Mouse (Mus musculus) ES-E14 (cell line): ENCODE measurements at regions not wholly inside any gene's neighbourhood (a gene's known extent, or its start where the extent isn't known, plus 50 kb on each side); places are given as distances from the start of the nearest gene placed in this dataset.
"Not testable (repeated sequence)": the region's sequence is repeated elsewhere in the genome, so short reads cannot be mapped to it uniquely, and the experiment has no call there.

Experiments
- DNase-seq: peaks from one replicate; pipeline ENCODE4 v3.0.0-alpha.2; 2013; ENCODE audit warnings: low read depth, low spot score
- H3K27ac ChIP-seq: 2 replicates; pipeline ENCODE4 v1.5.1; 2012; ENCODE audit warnings: low read depth, mild to moderate bottlenecking, low read length, moderate library complexity, mixed read lengths; ENCODE audit not compliant: poor library complexity, insufficient read depth, severe bottlenecking
- H3K36me3 ChIP-seq: 2 replicates; pipeline ENCODE4 v1.6.1; 2012; ENCODE audit warnings: mild to moderate bottlenecking, low read length, moderate library complexity, mixed read lengths; ENCODE audit not compliant: control insufficient read depth, poor library complexity, insufficient read depth, severe bottlenecking
- H3K4me1 ChIP-seq, 2 experiments: fragments of 150-350 bp in 1 of 2; sonication (generic) in 1 of 2; 2 replicates each; pipeline ENCODE4 v1.6.1; 2012; ENCODE audit warnings: low read length in 2 of 2, mild to moderate bottlenecking in 1 of 2, mixed read lengths in 1 of 2; ENCODE audit not compliant: control insufficient read depth in 2 of 2, insufficient read depth in 2 of 2, poor library complexity in 1 of 2
- H3K4me3 ChIP-seq, 2 experiments: fragments of 150-350 bp in 1 of 2; sonication (generic) in 1 of 2; 2 replicates each; pipeline ENCODE4 v1.5.1; 2012; ENCODE audit warnings: low read length in 2 of 2, low read depth in 1 of 2, mild to moderate bottlenecking in 1 of 2, mixed read lengths in 1 of 2; ENCODE audit not compliant: insufficient read depth in 1 of 2, poor library complexity in 1 of 2, severe bottlenecking in 1 of 2
- H3K9ac ChIP-seq: 2 replicates; pipeline ENCODE4 v1.6.1; 2012; ENCODE audit warnings: low read depth, mild to moderate bottlenecking, low read length, mixed read lengths; ENCODE audit not compliant: poor library complexity, insufficient read depth, severe bottlenecking
- H3K9me3 ChIP-seq: fragments of 150-350 bp; sonication (generic); 2 replicates; pipeline ENCODE4 v1.6.1; 2012; ENCODE audit warnings: low read depth, mild to moderate bottlenecking, low read length; ENCODE audit not compliant: control insufficient read depth, insufficient read depth
- CHD2 ChIP-seq: IDR thresholded peaks from 2 replicates; pipeline ENCODE4 v1.6.1; 2014; ENCODE audit warnings: mild to moderate bottlenecking, low read depth, low read length, inconsistent platforms
- HCFC1 ChIP-seq: IDR thresholded peaks from 2 replicates; pipeline ENCODE4 v1.6.1; 2012; ENCODE audit warnings: low read length, inconsistent platforms, borderline replicate concordance; ENCODE audit not compliant: insufficient read depth
- MAFK ChIP-seq: IDR thresholded peaks from 2 replicates; pipeline ENCODE4 v1.6.1; 2014; ENCODE audit warnings: mild to moderate bottlenecking, low read depth, low read length, inconsistent platforms; ENCODE audit not compliant: insufficient read depth
- ZC3H11A ChIP-seq: IDR thresholded peaks from 2 replicates; pipeline ENCODE4 v1.6.1; 2012; ENCODE audit warnings: low read depth, mild to moderate bottlenecking, inconsistent platforms, low read length, borderline replicate concordance
- ZNF384 ChIP-seq: IDR thresholded peaks from 2 replicates; pipeline ENCODE4 v1.6.1; 2012; ENCODE audit warnings: low read depth, low read length, inconsistent platforms
- in situ Hi-C, 2 experiments: fragments of 600-800 bp; cut with MboI; formaldehyde crosslinking; loops; one replicate each; pipeline ENCODE4 v1.15.1; 2025; ENCODE audit warnings: low sequenced_read_pairs in 2 of 2, inconsistent platforms in 1 of 2; ENCODE audit not compliant: unreplicated experiment in 2 of 2

- Histone ChIP-seq H3K4me3 (no peak overlapping the region), H3K36me3 (no peaks in the 10 kb centered on the region), H3K27ac (no peak overlapping the region), H3K9me3 (no peaks in the 10 kb centered on the region), H3K4me1 (no peaks in the 10 kb centered on the region; a peak in 1 of 4 replicates), H3K9ac (no peak overlapping the region)
- in situ Hi-C loops, result no loop called here
- no peak for DNase-seq
- TF ChIP-seq HCFC1 (no peak), MAFK (no peak), CHD2 (no peak), ZNF384 (no peak), ZC3H11A (no peak)
These were observed 121.3 kb upstream of the Sec61g start for GRCm38 (mm10) chr11:16629410-16630129.

DNA sequence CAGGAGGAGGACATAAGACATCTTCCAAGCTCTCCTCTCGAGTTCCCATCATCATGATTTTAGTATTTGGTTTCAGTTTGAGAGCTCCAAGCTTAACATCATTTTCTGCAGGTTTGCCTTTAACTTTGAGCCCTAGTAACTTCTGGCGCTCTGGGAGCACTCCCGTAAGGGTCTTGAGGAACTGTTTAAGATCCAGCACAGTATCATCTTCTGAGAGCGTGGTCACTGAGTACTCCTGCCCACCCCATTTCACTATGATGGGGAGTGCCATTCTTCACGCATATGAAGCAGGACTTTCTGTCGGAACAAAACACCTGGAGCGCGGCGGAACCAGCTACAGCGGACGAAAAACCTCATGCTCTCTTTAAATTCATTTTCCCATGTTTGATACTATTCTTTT, 116.2 kb upstream of the Egfr start:
- H3K4me3 ChIP-seq, in situ Hi-C loops, DNase-seq: not testable (repeated sequence)

GRCm38 (mm10) chr11:16637679-16638078, 114.3 kb upstream of the Egfr start:
- no peaks in the 10 kb centered on the region for H3K36me3 ChIP-seq
- H3K9ac ChIP-seq, result no peak overlapping the region
- in situ Hi-C loops, result no loop called here
- TF ChIP-seq HCFC1, result no peak
- no peak for TF ChIP-seq MAFK
- H3K4me1 ChIP-seq, result no peaks in the 10 kb centered on the region; a peak in 1 of 4 replicates
- H3K4me3 ChIP-seq, result no peak overlapping the region
- no peak for DNase-seq
- H3K9me3 ChIP-seq, result no peaks in the 10 kb centered on the region
- no peak overlapping the region for H3K27ac ChIP-seq

More for the DNA sequence above, 116.2 kb upstream of the Egfr start:
- H3K27ac ChIP-seq, H3K36me3 ChIP-seq, H3K9ac ChIP-seq, H3K9me3 ChIP-seq, H3K4me1 ChIP-seq: not testable (repeated sequence)

GRCm38 (mm10) chr11:16638349-16638748, 113.7 kb upstream of the Egfr start:
- no peak for DNase-seq
- Histone ChIP-seq H3K9me3 (no peaks in the 10 kb centered on the region), H3K4me3 (no peak overlapping the region), H3K27ac (no peak overlapping the region), H3K9ac (no peak overlapping the region), H3K36me3 (no peaks in the 10 kb centered on the region), H3K4me1 (no peaks in the 10 kb centered on the region; a peak in 1 of 4 replicates)
- no peak for TF ChIP-seq CHD2
- no peak for TF ChIP-seq MAFK
- TF ChIP-seq ZNF384, result no peak
- TF ChIP-seq ZC3H11A, result no peak
- TF ChIP-seq HCFC1, result no peak
- in situ Hi-C loops, result no loop called here

DNA sequence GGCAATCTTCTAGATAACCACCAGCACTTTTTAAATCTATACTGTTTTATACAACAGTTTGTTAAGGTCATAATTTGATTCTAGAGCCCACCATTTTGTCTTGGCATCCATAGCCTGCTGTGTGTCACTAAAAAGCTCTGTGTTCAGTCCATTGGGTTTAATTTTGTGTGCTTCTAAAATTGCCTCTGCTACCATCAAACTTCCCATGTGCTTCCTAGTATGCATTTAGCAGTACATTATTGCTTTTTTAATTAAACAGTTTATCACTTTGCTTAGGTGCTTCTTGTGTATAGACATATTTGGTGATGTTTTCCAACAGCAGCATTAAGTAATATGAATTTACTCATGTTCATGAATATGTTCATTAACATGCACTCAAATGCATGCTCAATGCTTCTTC, 102.4 kb upstream of the Egfr start:
- in situ Hi-C loops, result no loop called here
- Histone ChIP-seq H3K4me1 (no peaks in the 10 kb centered on the region), H3K36me3 (no peaks in the 10 kb centered on the region), H3K4me3 (no peak overlapping the region), H3K9ac (no peak overlapping the region), H3K9me3 (no peaks in the 10 kb centered on the region), H3K27ac (no peak overlapping the region)
- TF ChIP-seq ZC3H11A (no peak), CHD2 (no peak), MAFK (no peak), HCFC1 (no peak), ZNF384 (no peak)
- DNase-seq, result no peak
